Mouse (Mus musculus): ENCODE results near the gene Dmap1.
A peak's percentile ranks its signal among the peaks of the same experiment; 100 is the strongest.

Dmap1 gene

DNA sequence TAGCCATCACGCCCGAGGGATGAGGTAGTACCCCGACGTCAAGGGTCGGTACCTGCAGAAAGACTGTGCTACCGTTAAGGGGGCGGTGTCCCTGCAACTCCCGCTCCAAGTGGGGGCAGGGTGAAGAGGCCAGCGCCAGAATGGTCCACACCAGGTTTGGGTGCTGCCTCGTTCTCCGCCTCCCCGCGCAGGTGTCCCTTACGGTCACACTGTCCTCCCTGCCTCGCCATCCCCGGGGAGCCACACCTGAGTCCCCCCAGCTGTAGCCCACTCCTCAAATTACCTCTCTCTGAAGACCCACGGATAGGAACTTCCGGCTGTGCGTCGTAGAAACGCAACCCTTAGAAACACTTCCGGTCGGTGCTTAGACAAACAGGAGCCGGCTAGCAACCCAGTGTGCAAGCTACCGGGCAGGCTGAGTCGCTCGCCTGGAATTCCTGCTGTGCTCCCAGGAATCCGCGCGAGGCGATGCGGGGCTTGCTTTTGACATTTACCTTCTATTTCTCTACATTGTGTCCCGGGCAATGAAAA is at the start of gene Dmap1:
TSS of gene Dmap1 (minus strand) at position 343 of the 531 bp plus-strand sequence.
- peak; percentile 75 for DNase-seq (ENCODE audit: low spot score)

- DNase-seq (ENCODE audit: low spot score) = no peak
Measured at GRCm38 (mm10) chr4:117724112-117724511, 42.0 kb upstream of the Dmap1 start, which contains the start of gene Gm12845. Gm12845 (plus strand) TSS chr4:117724412.

GRCm38 (mm10) chr4:117713303-117714098 is 31.4 kb upstream of the Dmap1 start:
- DNase-seq (ENCODE audit: low spot score) = no peak

DNA sequence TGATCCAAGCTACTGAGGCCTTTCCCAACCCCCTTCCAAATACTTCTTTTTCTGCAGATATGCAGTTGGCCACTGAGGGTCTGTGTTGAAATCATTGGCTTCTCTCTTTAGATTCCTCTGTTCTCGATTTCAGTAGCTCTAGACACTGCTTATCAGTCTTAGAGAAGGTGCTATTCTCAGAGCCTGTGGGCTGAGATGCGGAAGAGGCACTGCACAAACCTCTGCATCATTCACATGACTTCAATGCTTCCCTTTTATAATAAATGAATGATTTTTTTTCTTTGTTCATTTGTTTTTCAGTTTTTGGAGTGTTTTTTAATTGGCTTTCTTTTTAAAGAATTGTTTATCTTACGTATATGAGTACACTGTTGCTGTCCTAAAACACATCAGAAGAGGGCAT is 30.2 kb upstream of the Dmap1 start:
- no peak for DNase-seq (ENCODE audit: low spot score)

- DNase-seq (ENCODE audit: low spot score) = no peak
Measured at GRCm38 (mm10) chr4:117708780-117709550, 26.9 kb upstream of the Dmap1 start.

GRCm38 (mm10) chr4:117705361-117705760 is 23.3 kb upstream of the Dmap1 start:
- DNase-seq (ENCODE audit: low spot score) = peak; percentile 16

GRCm38 (mm10) chr4:117686354-117686753 is 4.3 kb upstream of the Dmap1 start:
- DNase-seq (ENCODE audit: low spot score) = no peak

- no peak for DNase-seq (ENCODE audit: low spot score)
Measured at GRCm38 (mm10) chr4:117683048-117683768, 1.1 kb upstream of the Dmap1 start.

GRCm38 (mm10) chr4:117682463-117682862 is 390 bp upstream of the Dmap1 start:
- no peak for DNase-seq (ENCODE audit: low spot score)

GRCm38 (mm10) chr4:117680963-117681362 is 1.1 kb downstream of the Dmap1 start:
- no peak for DNase-seq (ENCODE audit: low spot score)

- DNase-seq (ENCODE audit: low spot score) = peak; percentile 50
Measured at GRCm38 (mm10) chr4:117676903-117677302, 5.2 kb downstream of the Dmap1 start.

GRCm38 (mm10) chr4:117673901-117674300 is 8.2 kb downstream of the Dmap1 start:
- no peak for DNase-seq (ENCODE audit: low spot score)

- DNase-seq (ENCODE audit: low spot score) = no peak
Measured at GRCm38 (mm10) chr4:117672042-117672441, 10.0 kb downstream of the Dmap1 start.

- DNase-seq (ENCODE audit: low spot score) = no peak
Measured at GRCm38 (mm10) chr4:117669874-117670273, 12.2 kb downstream of the Dmap1 start.

- DNase-seq (ENCODE audit: low spot score) = no peak
Measured at GRCm38 (mm10) chr4:117666054-117666453, 16.0 kb downstream of the Dmap1 start.

- no peak for DNase-seq (ENCODE audit: low spot score)
Measured at GRCm38 (mm10) chr4:117665531-117665930, 16.5 kb downstream of the Dmap1 start.

DNA sequence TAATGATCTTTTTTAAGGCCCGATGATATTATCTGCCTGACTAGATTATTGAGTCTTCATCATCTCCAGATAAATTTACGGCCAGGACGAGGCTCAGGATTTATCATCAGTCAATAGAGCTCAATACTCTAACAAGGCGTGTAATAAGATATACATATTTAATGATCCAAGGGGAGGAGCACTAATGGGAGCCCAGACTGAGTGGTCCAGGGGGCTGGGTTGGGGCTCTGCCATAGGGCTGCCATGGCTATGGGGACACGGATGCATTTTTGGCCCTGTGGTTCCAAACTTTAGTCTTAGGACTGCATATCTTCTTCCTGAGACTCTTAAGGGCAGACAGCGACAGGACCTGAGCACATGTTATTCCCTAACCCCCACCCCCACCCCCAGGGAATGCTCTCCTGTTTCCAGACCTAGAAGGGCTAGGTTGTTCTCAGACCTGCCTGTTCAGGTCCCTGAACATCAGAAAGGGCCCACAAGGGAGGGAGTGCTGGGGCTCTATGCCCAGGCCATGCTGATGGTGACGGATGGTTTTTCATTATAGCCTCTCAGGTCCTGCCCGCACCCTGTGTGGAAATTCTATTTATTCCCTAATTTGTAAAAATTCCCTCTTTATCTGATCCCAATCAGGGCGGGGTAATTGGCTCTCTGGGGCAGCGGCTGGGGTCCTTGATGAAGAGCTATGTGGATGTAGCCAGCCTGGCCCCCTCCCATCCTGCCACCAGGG is 17.5 kb downstream of the Dmap1 start:
- no peak for DNase-seq (ENCODE audit: low spot score)

DNA sequence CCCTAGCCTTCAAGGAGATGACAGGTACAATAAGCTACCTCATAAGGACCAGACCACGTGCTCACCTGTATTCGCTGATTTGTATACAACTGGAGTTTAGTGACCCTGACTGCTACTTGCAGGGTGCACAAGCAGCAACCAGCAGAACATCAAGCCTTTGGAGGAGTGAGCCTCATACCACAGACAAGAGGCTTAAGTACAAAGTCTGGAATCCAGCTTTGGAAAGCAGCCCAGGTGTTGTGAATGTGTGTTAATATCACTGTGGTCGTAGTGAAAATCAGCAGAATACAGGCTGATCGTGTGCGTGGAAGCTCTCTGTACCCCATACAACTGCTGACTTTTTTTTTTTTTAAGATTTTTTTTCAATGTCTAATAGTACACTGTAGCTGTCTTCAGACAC is 22.1 kb downstream of the Dmap1 start:
- DNase-seq (ENCODE audit: low spot score) = no peak

DNA sequence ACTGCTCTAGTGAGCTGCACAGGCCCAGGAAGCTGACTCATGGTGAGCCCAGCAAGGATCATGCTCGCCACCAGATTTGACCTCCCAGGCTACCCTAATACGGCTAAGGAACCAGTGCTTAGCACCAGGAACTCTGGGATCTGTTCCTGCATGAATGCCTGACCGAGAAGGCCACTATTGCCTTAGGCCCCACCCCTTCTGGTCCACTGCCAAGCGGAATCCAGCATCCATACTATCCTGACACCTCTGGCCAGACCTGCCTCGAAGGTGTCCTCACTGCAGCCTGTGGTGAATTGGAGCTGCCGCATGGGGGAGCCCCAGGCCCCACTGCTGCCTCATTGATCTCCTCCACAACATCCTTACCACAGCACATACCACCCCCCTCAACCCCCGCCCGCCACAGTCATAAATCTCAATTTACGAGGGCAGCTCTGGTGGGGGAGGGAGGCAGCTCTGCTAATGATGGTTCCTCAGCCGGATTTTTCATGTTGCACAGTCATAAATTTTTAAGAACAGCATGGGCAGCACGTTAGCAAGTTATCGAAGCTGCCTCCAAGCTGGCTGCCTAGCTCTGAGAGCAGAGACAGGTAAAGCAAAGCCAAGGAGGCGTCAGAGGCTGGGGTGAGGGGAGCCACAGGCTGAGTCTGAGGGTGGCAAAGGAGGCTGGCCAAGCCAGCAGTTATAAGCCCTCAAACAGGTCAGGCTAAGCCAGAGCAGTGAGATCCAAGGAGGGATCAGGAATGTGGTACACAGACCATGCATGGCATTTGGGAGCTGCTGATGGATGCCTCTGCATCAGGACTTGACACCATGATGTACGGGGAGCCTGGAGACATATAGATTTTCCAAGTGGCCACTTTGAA is 23.3 kb downstream of the Dmap1 start:
- no peak for DNase-seq (ENCODE audit: low spot score)

- no peak for DNase-seq (ENCODE audit: low spot score)
Measured at GRCm38 (mm10) chr4:117657646-117658045, 24.4 kb downstream of the Dmap1 start.

GRCm38 (mm10) chr4:117656961-117657360 is 25.1 kb downstream of the Dmap1 start:
- no peak for DNase-seq (ENCODE audit: low spot score)

Data from T-cell, adult 2 months (primary cell).